Mouse (Mus musculus) embryonic facial prominence, embryonic 10.5 days (tissue): ENCODE data around the gene Gart. TPM values are rescaled to one million over a fixed set of nuclear protein-coding genes. Genes with fewer than 3 reads are reported as not detected.

Experiments
- DNase-seq: peaks from one replicate; pipeline ENCODE4 v3.0.0-alpha.2; 2017; ENCODE audit warnings: low spot score
- H3K27ac ChIP-seq: fragments of 300-500 bp; sonication (generic); replicated peaks from 2 replicates; pipeline ENCODE4 v1.5.1; 2016; ENCODE audit warnings: mild to moderate bottlenecking
- H3K27me3 ChIP-seq: fragments of 300-500 bp; sonication (generic); replicated peaks from 2 replicates; pipeline ENCODE4 v1.6.1; 2016; ENCODE audit warnings: low read depth, mild to moderate bottlenecking; ENCODE audit not compliant: poor library complexity, severe bottlenecking
- H3K36me3 ChIP-seq: fragments of 300-500 bp; sonication (generic); replicated peaks from 2 replicates; pipeline ENCODE4 v1.6.1; 2016; ENCODE audit warnings: mild to moderate bottlenecking, moderate library complexity
- H3K4me1 ChIP-seq: fragments of 300-500 bp; sonication (generic); 2 replicates; pipeline ENCODE4 v1.6.1; 2016
- H3K4me3 ChIP-seq: fragments of 300-500 bp; sonication (generic); 2 replicates; pipeline ENCODE4 v1.5.1; 2016; ENCODE audit warnings: mild to moderate bottlenecking, moderate library complexity
- H3K9me3 ChIP-seq: fragments of 300-500 bp; sonication (generic); 2 replicates; pipeline ENCODE4 v1.6.1; 2016; ENCODE audit warnings: mild to moderate bottlenecking
- WGBS: fragments of 180-500 bp; shearing (Covaris S2); methylation state at CpG from one replicate; pipeline ENCODE4 v1.1.7; 2016; 5-methylcytosine and 5-hydroxymethylcytosine counted together
- polyA plus RNA-seq: library from polyadenylated mRNA; unstranded; fragments of >200 nt; fragmentation: Nextera tagmentation; extraction: Ambion mirVana; gene quantifications from 2 replicates; pipeline ENCODE4 v1.2.1, GENCODE M21; 2016

The Gart gene
- polyA plus RNA-seq: 168 and 185 TPM in 2 replicates

GRCm38 (mm10) chr16:91646681-91647419, at the start of gene Gart:
TSS of gene Gart (minus strand) at chr16:91646952.
- Histone ChIP-seq H3K27me3 (no peaks in the 10 kb centered on the region), H3K36me3 (peaks cover 38% of the 10 kb centered on the region), H3K4me1 (peaks cover 15% of the 10 kb centered on the region), H3K27ac (peak within 1 kb of the TSS; percentile 99), H3K9me3 (no peaks in the 10 kb centered on the region), H3K4me3 (peak within 1 kb of the TSS; percentile 85)
- peak; percentile 95 for DNase-seq
- under 1% methylated on average over 59 of the region's 59 CpGs for WGBS

GRCm38 (mm10) chr16:91695108-91695755, 48.5 kb upstream of the Gart start:
- H3K4me3 ChIP-seq: no peak overlapping the region
- H3K4me1 ChIP-seq: peaks cover 5% of the 10 kb centered on the region; the same call in 1 of the 2 replicates
- 66% methylated on average over 8 of the region's 8 CpGs for WGBS
- peaks cover 46% of the 10 kb centered on the region for H3K36me3 ChIP-seq
- no peak for DNase-seq
- H3K27me3 ChIP-seq: no peaks in the 10 kb centered on the region
- H3K27ac ChIP-seq: no peak overlapping the region
- H3K9me3 ChIP-seq: no peaks in the 10 kb centered on the region

- 33% methylated on average over 14 of the region's 14 CpGs for WGBS
- Histone ChIP-seq H3K4me1 (peaks cover 10% of the 10 kb centered on the region), H3K36me3 (peaks cover 43% of the 10 kb centered on the region)
These were observed 47.8 kb upstream of the Gart start for GRCm38 (mm10) chr16:91694455-91695084.

GRCm38 (mm10) chr16:91689791-91690190, 43.0 kb upstream of the Gart start:
- H3K27ac ChIP-seq: no peak overlapping the region
- WGBS: 54% methylated on average over 7 of the region's 7 CpGs
- no peak for DNase-seq

More at GRCm38 (mm10) chr16:91694455-91695084, 47.8 kb upstream of the Gart start:
- DNase-seq: peak; percentile 84
- Histone ChIP-seq H3K4me3 (no peak overlapping the region), H3K9me3 (no peaks in the 10 kb centered on the region), H3K27ac (no peak overlapping the region), H3K27me3 (no peaks in the 10 kb centered on the region)

GRCm38 (mm10) chr16:91688619-91689334, 42.0 kb upstream of the Gart start, which contains the start of gene Donson:
TSS of gene Donson (minus strand) at chr16:91688770.
- peak; percentile 97 for DNase-seq
- under 1% methylated on average over 71 of the region's 71 CpGs for WGBS
- Histone ChIP-seq H3K27me3 (no peaks in the 10 kb centered on the region), H3K4me1 (peaks cover 31% of the 10 kb centered on the region), H3K36me3 (peaks cover 32% of the 10 kb centered on the region), H3K9me3 (no peaks in the 10 kb centered on the region), H3K4me3 (peak within 1 kb of the TSS; percentile 95), H3K27ac (peak within 1 kb of the TSS; percentile 94)

More at GRCm38 (mm10) chr16:91689791-91690190, 43.0 kb upstream of the Gart start:
- peaks cover 24% of the 10 kb centered on the region for H3K36me3 ChIP-seq
- peak overlapping the region; percentile 95 for H3K4me3 ChIP-seq
- no peaks in the 10 kb centered on the region for H3K9me3 ChIP-seq
- no peaks in the 10 kb centered on the region for H3K27me3 ChIP-seq
- peaks cover 35% of the 10 kb centered on the region for H3K4me1 ChIP-seq

- H3K27me3 ChIP-seq: no peaks in the 10 kb centered on the region
- H3K27ac ChIP-seq: peak overlapping the region; percentile 94
- H3K4me3 ChIP-seq: peak overlapping the region; percentile 95
- peaks cover 31% of the 10 kb centered on the region for H3K4me1 ChIP-seq
- peaks cover 33% of the 10 kb centered on the region for H3K36me3 ChIP-seq
- no peaks in the 10 kb centered on the region for H3K9me3 ChIP-seq
- DNase-seq: no peak
- 2% methylated on average over 51 of the region's 51 CpGs for WGBS
These were observed 41.4 kb upstream of the Gart start for GRCm38 (mm10) chr16:91688023-91688618.

- H3K36me3 ChIP-seq: peaks cover 49% of the 10 kb centered on the region
- no peak overlapping the region for H3K4me3 ChIP-seq
- 85% methylated on average over 5 of the region's 5 CpGs for WGBS
- DNase-seq: no peak
- no peak overlapping the region for H3K27ac ChIP-seq
- no peaks in the 10 kb centered on the region for H3K9me3 ChIP-seq
- H3K4me1 ChIP-seq: peaks cover 31% of the 10 kb centered on the region
- H3K27me3 ChIP-seq: no peaks in the 10 kb centered on the region
These were observed 39.6 kb upstream of the Gart start for GRCm38 (mm10) chr16:91686369-91686768.

GRCm38 (mm10) chr16:91685526-91685925, 38.8 kb upstream of the Gart start:
- Histone ChIP-seq H3K27ac (no peak overlapping the region), H3K27me3 (no peaks in the 10 kb centered on the region), H3K4me1 (peaks cover 31% of the 10 kb centered on the region), H3K4me3 (no peak overlapping the region), H3K36me3 (peaks cover 56% of the 10 kb centered on the region), H3K9me3 (no peaks in the 10 kb centered on the region)
- DNase-seq: no peak
- 90% methylated on average over 5 of the region's 5 CpGs for WGBS

- H3K4me1 ChIP-seq: no peaks in the 10 kb centered on the region
- H3K36me3 ChIP-seq: peaks cover 97% of the 10 kb centered on the region
- no peaks in the 10 kb centered on the region for H3K27me3 ChIP-seq
- no peak overlapping the region for H3K27ac ChIP-seq
- H3K4me3 ChIP-seq: no peak overlapping the region
- 83% methylated on average over 5 of the region's 5 CpGs for WGBS
- H3K9me3 ChIP-seq: no peaks in the 10 kb centered on the region
- no peak for DNase-seq
These were observed 33.9 kb upstream of the Gart start for GRCm38 (mm10) chr16:91680656-91681055.

GRCm38 (mm10) chr16:91678147-91678911, 31.6 kb upstream of the Gart start:
- H3K36me3 ChIP-seq: peaks cover 99% of the 10 kb centered on the region
- DNase-seq: no peak

GRCm38 (mm10) chr16:91674500-91674899, 27.7 kb upstream of the Gart start:
- H3K27ac ChIP-seq: no peak overlapping the region
- DNase-seq: no peak
- 88% methylated on average over 4 of the region's 4 CpGs for WGBS
- H3K4me1 ChIP-seq: no peaks in the 10 kb centered on the region
- H3K36me3 ChIP-seq: peaks cover 100% of the 10 kb centered on the region
- H3K27me3 ChIP-seq: no peaks in the 10 kb centered on the region
- H3K9me3 ChIP-seq: no peaks in the 10 kb centered on the region
- no peak overlapping the region for H3K4me3 ChIP-seq

More at GRCm38 (mm10) chr16:91678147-91678911, 31.6 kb upstream of the Gart start:
- Histone ChIP-seq H3K27me3 (no peaks in the 10 kb centered on the region), H3K27ac (no peak overlapping the region), H3K4me1 (no peaks in the 10 kb centered on the region), H3K9me3 (no peaks in the 10 kb centered on the region), H3K4me3 (no peak overlapping the region)
- WGBS: 92% methylated on average over 5 of the region's 5 CpGs
